Mouse (Mus musculus) CH12.LX (cell line): ENCODE data around the gene Nek9.

Experiments used
- EP300 ChIP-seq: IDR thresholded peaks from 2 replicates; pipeline ENCODE4 v1.6.1; 2011; ENCODE audit warnings: low read length, improper control_type of control experiment
- HCFC1 ChIP-seq: IDR thresholded peaks from 2 replicates; pipeline ENCODE4 v1.6.1; 2012; ENCODE audit warnings: low read depth, mild to moderate bottlenecking, inconsistent platforms, low read length, improper control_type of control experiment
- MAX ChIP-seq: IDR thresholded peaks from 2 replicates; pipeline ENCODE4 v1.6.1; 2011; ENCODE audit warnings: low read length, improper control_type of control experiment
- POLR2A ChIP-seq: IDR thresholded peaks from 2 replicates; pipeline ENCODE4 v1.6.1; 2011; ENCODE audit warnings: low read depth, mild to moderate bottlenecking, improper control_type of control experiment, low read length
- TCF12 ChIP-seq: IDR thresholded peaks from 2 replicates; pipeline ENCODE4 v1.6.1; 2014; ENCODE audit warnings: low read depth, mild to moderate bottlenecking, inconsistent platforms, low read length, improper control_type of control experiment
- UBTF ChIP-seq: IDR thresholded peaks from 2 replicates; pipeline ENCODE4 v1.6.1; 2012; ENCODE audit warnings: low read depth, mild to moderate bottlenecking, inconsistent platforms, low read length, improper control_type of control experiment, moderate library complexity
- ZMIZ1 ChIP-seq: IDR thresholded peaks from 2 replicates; pipeline ENCODE4 v1.6.1; 2012; ENCODE audit warnings: low read depth, mild to moderate bottlenecking, inconsistent platforms, low read length, improper control_type of control experiment

DNA sequence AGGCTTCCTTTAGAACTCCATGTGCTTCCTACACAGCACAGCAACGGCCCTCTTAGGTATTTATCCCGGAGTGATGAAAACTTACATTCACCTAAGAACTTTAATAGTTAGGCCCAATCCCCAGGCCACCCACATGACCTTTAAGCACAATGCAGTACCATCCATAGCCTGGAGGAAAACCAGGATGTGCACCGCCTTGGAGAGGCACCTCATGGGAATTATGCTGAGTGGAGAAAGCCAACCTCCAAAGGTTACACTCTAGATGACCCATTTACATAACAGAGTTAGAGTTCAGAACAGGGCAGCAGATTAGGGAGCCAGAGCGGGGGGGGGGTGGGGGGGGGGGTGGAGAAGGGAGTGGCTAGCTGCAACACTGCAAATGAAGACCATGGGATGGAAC lies 3.1 kb upstream of the Nek9 start:
- TF ChIP-seq HCFC1: no peak
- TF ChIP-seq MAX: no peak
- TF ChIP-seq EP300: no peak
- TF ChIP-seq UBTF: no peak
- no peak for TF ChIP-seq TCF12
- TF ChIP-seq ZMIZ1: no peak
- TF ChIP-seq POLR2A: no peak
